Mouse (Mus musculus): ENCODE data around the gene Gm13030.
"Not testable (repeated sequence)": the region's sequence is repeated elsewhere in the genome, so short reads cannot be mapped to it uniquely, and the experiment has no call there.

Gene Gm13030

DNA sequence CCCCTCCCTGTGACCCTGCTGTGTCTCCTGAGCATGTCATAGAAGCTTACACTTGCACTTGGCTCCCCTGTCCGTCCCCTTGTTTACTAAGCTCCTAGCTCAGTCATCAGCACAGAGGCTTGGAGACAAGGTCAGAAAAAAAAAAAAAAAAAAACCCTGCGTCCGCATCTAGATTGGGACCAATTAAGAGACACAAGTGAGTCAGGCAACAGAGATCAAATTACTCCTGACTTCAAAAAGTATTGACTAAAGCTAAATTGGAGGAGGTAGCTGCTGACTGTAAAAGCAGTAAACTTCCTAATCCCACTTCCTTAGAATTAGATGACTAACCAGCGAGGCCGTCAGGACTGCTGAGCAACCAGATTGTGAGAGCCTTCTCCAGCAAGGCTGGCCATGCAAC is 8.7 kb downstream of the Gm13030 start:
- no peak for DNase-seq

DNA sequence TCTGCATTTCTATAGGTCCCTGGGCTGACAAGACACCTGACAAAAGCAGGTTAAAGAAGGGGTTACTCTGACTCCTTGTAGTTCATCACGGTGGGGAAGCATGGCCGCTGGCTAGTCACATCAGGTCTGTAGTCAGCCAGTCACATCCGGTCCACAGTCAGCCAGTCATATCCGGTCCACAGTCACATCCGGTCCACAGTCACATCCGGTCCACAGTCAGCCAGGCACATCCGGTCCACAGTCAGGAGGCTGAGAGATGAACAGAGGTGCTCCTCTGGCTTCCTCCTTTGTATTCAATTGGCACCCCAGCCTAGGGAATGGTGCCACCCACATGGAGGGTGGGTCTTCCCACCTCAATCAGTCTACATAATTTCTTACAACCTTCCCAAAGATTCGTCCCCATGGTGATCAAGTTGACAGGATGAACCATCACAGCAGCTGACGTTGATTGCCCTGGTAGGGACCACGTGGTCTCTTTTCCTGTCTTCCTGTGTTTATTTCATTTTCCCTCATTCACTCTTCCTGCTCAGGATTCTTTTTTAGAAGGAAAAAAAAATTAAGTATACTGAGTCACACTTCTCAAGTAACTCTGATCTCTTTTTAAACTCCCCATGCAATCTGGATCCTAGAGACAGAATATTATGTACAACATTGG is 10.3 kb downstream of the Gm13030 start, which contains the start of gene Pla2g5:
Gene Pla2g5 (minus strand): TSS at position 139 of the 655 bp plus-strand sequence.
- DNase-seq: no peak

DNA sequence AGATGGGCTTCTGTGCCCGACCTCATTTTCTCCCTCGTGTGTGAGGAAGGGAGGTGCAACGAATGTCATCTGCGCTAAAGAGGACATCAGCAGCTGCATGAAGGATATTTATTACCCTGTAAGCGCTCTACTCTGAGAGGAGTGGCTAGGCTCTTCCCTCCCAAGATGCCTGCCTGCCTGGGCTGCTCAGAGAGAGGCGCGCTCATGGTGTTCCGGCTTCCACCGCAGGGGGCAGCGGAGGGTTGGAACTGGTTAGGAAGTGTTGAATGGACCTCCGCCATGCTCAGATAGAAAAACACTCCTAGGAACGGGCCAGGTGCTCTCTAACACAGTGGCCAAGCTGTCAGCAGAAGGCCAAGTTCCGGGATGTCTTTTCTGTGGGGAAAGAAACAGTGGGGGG is 14.0 kb downstream of the Gm13030 start:
- DNase-seq: peak; percentile 92 to 97

DNA sequence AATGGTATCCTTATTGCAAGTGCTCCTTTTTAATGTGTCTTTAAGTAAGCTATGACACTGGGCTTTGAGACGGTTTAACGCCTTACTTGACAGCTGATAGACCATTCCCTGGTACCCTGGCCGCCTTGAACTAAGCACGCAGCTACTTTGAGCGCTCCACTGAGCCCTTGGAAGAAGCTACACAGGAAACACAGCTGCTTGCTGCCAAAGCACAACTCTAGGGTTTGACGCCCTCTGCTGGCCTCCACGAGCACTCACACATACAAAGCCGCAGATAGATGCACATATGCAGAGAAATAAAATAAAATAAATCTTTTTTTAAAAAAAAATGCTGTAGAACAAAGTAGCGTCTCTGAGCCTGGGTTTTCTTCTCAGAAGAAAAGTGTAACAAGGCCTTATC is 14.5 kb downstream of the Gm13030 start:
- DNase-seq: peak; percentile 67 to 82

DNA sequence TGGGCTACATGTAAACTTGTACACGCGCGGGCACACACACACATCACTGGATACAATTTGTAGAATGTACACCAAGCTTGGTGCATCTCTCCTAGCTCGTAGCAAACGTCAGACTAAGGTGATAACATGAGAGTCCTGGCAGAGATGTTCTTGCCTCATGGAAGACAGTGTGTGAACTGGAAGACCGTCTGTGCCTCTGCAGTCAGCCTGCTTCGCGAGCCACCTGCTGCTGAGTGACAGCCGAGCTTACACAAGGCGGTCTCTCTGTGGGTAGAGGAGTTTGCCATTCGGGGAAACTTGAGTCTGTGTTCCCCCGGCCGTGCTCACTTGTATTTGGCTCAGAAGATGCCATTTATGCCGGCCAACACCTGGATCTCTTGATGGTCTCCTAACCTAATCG is 15.3 kb downstream of the Gm13030 start:
- DNase-seq: peak in 1 of 2 experiments; percentile 39

DNA sequence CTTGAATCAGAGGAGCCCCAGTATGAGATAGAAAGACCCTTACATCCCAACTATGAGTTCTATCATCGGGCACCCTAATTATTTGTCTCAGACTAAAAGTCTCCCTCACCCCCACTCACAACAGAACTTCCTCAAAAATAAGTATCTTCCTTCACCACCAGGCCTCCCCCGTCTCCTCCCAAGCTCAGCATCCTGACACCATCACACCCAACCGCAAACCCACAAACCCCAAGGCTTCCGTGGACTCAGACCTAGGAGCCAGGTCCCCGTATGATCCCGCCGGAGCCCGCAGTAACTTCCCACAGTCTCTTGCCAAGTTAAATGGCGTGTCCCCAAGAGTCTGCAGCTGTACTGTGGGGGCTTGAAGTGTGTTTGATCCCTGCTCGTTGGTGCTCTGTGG is 16.2 kb downstream of the Gm13030 start:
- DNase-seq: no peak

DNA sequence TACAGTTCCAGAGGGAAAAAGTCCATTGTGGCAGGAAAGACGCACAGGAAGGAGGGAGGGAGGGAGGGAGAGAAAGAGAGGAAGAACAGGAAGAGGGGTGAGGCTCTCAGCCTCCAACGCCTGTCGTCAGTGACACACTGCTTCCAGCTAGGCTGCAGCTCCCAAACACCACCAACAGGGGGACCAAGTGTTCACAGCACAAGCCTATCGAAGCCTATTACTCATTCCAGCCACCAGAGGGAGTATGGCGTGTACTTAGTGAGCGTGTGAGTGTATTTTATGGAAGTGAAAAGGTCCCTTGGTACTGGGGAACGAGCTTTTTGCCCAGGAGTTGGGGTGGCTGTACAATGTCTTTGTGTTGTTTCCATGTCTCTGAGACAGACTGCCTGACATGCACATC is 17.3 kb downstream of the Gm13030 start:
- peak; percentile 79 to 90 for DNase-seq

DNA sequence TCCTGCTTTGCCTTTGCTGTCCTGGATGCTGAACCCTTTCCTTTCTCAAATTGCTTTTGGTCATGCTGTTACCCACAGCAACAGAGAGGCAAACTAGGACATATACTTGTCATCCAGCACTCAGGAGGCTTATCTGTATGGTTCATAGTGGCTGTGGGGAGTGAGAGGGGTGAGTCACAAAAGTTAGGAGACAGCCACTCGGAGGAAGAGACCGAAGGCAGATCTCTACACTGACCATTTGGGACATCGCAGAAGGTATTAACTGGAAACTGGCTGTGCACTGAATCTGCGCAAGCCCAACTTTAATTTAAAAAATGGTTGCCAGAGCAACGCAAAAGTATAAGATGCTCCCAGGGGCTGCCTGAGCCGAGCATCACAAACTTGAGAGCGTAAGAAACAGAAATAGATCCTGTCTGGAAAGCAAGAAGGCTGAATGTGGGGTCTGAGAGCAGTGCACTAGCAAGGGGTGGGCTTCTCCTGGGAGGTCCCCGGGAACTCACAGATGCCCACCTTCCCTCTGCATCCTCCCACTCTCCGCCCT is 18.6 kb downstream of the Gm13030 start:
- no peak for DNase-seq

DNA sequence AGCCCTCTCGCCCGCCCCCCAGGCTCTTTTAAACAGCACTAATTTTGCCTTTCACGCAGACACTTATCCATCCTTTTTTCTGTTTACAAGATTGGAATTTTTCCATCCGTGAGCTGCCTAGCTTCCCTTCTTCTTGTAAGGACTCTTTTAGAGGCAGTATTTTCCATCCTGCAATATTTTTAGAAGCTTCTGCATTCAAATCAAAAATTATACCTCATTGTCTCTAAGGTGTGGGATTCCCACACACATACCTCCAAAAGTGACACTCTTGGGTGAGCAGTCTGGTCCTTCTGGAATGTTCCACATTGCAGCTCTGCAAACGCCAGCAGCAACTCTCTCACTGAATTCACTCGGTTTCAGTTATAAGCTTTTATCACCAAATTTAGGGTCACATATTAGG is 20.8 kb downstream of the Gm13030 start:
- no peak for DNase-seq

DNA sequence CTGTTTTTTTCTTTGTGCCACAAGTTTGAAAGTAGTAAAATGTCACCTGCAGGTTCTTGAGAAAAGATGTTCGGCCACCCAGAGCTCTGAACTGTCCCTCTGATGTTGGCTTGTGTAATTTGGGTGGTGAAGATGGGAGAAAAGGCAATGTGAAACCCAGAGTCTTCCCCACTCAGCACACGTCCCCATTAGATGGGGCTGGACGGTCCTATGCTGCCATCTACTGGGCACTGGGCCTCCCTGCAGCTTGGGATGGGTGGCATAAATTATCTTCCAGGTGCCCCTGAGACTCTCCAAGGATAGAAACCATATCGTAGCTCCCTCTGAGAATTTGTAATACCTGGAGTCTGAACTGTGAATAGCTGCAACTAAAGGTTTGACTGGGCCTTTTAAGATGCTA is 22.3 kb downstream of the Gm13030 start:
- peak; percentile 89 to 90 for DNase-seq

DNA sequence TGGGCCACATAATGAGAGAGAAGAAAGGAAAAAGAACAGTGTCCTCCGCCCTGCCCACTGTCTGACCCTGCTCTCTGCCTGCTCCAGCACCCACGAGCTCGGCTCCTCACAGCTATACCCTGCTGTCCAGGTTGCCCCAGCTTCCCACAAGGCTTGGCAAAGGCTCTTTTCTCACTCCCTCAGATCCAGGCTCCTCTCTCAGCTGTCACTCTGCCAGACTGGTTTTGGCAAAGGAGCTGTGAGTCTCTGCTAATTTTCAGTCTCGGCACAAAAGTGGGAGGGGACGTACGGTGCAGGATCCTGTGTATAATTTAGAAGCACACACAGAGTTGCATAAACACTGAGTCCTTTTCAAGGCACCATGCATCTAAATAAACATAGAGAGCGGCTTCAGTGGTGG is 32.4 kb downstream of the Gm13030 start:
- peak; percentile 81 to 83 for DNase-seq

DNA sequence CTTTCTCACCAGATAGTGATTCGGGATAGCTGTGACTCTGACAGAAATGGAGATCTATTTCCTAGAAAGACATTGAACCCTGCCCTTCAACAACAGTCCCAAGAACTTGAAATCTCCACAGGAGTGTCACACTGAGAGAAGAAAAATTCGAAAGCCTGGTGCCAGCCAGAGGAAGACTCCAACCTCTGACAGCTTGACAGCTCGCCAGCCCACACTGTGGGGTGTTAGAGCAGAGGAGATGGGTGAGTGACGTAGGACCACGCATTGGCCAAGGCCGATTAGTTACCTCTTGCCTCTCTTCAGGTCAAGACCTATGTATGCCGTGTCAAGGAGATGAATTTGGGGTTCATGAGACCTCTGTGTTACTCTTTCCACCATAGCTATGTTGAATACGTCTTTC is 33.0 kb downstream of the Gm13030 start:
- peak in 1 of 2 experiments; percentile 47 for DNase-seq

DNA sequence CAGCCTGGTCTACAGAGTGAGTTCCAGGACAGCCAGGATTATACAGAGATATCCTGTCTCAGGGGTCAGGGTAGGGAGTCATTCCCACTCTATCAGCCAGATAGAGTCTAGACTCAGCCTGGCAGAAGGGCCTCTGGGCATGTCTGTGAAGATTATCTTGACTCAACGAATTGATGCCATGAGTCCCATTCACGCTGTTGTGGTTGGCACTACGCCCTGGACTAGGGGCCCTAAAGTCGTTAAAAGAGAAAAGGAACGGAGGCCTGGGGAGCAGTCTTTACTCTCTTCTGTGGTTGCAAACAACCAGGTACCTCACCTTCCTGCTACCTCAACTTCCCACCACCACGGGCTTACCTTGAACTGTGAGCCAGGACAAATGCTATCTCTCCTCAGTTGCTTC is 34.0 kb downstream of the Gm13030 start:
- peak; percentile 61 to 74 for DNase-seq

DNA sequence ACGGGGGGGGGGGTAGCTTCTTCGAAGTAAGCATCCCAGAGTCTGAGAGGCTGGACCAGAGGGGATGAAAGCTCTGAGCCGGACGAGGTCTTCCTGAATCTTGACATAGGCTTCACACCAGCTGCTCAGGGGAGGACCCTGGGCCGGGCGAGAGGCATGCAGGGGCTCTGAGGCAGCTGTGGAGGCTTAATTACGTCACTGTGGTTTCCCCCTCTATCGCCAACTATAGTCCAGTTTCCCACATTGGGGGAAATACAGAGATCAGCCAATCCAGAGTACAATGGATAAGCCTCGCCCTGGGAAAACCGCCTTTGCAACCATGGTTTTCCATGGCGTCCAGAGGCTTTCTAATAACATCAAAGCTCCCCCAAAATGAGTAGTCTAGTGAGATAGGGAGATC is 46.6 kb downstream of the Gm13030 start:
- no peak for DNase-seq

DNA sequence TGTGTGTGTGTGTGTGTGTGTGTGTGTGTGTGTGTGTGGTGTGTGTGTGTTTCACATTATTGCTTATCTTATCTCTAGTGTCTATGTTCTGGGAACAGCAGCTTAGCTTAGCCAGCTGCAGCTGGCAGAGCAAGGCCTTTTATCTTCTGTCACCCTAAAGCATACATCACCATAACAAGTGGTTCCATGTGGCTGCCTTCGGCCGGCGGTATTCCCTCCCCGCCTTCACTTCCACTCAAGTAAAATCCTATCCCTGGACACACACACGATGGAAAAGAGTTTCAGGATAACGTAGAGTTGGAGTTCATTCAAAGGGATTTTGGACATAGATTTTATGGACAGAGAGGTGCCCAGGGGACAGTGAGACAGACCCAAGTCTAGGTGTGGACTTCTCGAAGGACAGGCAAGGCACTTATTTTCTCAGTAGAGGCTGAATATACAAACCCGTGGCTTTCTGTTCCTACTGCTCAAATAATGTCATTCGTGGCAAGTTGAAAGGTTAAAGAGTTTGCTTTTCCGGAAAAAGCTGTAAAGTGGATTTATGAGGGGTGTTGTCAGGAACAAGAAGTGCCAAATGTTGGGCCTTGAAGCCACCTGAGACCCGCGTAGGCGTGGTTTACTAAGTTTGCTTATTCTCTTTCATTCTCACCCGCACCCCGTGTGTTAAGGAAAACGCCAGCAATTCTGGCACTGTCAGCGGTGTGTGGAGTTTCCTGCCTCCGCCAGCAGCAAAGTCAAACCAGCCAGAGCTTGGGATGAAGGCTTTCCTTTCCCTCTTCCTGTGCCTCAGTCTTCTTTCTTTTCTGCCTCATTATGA is 47.8 kb downstream of the Gm13030 start:
- no peak for DNase-seq

DNA sequence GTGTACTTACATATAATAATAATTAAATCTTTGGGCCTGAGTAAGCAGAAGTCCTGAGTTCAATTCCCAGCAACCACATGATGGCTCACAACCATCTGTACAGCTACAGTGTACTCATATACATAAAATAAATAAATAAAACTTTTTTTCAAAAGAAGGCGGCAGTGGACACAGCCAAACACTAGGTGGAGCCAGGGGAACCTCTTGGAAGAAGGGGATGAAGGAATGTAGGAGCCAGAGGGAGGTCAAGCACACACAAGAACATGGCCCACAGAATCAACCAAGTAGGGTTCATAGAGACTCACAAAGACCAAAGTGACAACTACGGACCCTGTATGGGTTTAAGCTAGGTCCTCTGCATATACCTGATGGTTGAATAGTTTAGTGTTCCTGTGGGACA is 49.1 kb downstream of the Gm13030 start:
- DNase-seq: peak in 1 of 2 experiments; percentile 45

DNA sequence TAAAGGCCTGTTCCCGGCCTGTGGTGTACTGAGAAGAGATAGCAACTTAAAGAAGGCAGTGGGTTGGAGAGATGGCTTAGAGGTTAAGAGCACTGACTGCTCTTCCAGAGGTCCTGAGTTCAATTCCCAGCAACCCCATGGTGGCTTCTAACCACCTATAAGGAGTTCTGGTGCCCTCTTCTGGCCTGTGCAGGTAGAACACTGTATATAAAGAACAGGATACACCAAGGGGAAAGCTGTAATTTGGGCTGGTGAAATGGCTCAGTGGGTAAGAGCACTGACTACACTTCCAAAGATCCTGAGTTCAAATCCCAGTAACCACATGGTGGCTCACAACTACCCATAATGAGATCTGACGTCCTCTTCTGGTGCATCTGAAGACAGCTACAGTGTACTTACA is 49.6 kb downstream of the Gm13030 start:
- DNase-seq: not testable (repeated sequence)

DNA sequence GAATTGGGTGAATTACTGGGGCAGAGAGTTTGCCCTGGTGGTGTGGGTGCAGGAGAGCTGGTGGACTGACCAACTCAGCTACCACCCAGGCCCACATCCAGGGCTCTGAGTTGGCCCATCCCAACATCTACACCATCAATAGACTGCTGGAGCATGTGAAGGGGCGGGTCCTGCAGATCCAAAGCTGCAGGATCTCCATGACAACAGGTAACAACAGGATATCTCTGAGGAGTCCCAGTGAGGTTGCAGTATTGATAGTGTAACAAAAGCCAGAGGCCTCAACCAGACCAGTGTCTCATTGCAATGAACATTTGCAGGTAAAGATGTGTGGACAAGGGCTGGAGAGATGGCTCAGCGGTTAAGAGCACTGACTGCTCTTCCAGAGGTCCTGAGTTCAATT is 52.7 kb downstream of the Gm13030 start:
- DNase-seq: no peak
